Mouse (Mus musculus) lung, adult 18-20 months (tissue): Measurements from ENCODE around the gene Syt2.

ENCODE experiments used
- DNase-seq, 2 experiments: peaks; one replicate each; pipeline ENCODE4 v3.0.0; 2022; ENCODE audit warnings: mixed read lengths in 2 of 2

Syt2 gene

DNA sequence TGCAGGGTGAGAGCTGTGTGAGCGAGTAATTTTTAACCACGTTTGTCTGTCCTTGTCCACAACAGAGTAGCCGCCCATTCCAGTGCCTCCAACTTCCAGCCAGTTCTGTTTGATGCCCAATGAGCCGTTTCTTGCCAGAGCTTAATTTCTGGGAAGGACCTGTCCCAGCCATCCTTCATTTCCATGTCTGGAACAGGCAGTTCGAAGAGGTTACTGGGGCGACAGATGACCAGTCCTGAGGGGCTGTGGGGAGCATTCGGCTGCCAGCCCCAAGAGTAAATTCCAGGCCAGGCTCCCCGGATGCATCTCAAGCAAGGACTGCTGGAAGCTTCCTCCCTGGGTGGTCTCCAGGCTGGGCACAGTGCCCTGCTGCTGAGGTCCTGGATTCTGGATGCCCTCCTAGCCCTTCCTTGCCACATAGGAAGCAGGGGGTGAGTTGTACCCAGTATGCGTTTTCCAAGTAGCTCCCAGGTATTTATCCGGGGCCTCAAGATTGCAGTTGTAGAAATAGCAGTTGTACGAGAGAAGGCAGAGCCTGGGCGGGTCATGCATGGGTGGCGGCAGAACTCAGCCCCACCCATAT, 4.9 kb downstream of the Syt2 start:
- peak; percentile 29 to 57 for DNase-seq

DNA sequence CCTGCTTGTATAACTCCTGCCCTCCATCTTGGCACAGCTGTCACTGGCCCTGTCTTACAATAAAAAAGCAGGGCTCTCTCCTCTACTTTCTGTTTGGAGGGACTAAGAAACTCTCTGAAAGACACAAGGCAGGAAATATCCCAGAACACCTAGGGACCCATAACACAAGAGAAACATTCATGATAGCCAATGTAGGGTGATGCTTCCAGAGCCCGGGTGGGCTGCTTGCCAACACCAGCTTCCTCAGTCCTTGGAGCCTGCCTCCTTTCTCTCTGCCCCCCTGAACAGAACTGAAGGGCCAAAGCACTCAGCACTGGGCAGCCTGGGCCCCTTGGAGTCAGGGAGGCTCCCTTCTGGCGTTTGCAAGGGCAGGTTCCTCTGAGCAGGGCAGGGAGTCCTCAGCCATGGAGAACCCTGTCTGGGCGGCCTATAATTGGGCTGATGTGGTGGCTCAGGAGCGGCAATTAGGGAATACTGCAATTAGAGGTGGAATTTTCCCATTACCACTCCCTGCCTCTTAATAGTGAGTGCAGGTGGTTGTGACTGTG, 5.4 kb downstream of the Syt2 start:
- no peak for DNase-seq

DNA sequence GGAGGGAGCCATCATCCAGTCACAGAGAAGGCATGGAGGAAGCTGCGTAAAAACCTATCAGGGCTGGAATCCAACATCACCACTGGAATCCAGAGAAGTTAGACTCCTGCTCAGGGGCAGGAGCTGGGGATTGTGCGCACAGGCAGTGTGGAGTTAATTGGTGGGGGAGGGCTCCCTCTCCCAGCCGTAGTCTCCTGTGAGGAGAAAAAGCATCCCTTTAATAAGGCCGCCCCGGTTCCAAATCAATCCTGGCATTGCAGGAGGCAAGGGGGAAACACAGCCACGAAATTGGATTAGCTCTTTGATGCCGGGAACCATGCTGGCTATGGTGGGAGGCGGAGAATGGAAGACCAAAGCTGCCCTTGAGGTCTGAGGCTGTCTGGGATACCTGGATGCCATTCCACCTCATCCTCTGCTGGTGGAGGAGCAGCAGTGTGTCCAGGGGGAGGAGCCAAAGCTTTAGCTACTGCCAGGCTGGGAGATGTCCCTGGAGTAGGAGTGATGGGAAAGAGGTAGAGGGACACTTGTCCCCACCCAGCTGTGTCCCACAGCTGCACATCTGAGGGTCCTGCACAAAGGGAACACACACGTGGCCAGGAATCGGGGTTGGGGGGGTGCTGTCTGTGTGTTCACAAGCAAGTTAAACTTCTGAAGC, 7.3 kb downstream of the Syt2 start:
- no peak for DNase-seq

DNA sequence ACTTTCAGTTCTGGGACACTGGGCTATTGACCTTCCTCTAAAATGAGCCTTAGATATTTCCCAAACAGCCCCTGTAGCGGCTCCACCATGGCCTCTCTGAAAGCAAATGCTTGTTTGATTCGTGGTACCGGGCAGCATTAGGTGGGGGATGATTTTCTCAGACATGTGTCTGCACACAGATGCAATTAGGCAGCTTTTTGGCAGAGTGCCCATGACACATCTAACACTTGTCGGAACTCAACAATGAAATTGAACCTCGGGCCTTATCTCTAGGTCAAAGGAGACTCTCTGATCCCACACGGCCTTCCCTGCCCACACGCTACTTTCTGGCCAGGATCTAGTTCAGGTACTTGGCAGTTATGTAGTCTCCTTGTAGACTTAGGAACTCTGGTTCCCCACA, 12.4 kb downstream of the Syt2 start:
- no peak for DNase-seq

DNA sequence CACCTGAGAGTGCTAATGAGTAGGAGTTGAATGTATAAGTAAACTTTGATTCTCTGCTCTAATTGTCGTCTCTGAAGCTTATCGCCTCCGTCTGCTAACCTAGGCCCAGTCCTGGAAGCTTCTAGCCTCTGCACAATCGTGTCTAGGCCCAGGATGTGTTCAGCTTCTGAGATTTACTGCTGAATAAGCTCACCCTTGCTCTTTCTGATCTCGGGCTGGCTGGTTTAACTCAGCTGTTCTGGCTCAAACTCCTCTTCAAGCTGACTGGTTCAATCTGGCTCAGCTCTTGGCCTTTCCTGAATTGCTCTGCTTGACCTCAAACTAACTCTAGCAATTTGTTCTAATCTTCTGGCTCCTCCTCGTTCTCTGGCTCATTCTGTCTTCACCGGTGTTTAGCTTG, 13.7 kb downstream of the Syt2 start:
- DNase-seq, result no peak

DNA sequence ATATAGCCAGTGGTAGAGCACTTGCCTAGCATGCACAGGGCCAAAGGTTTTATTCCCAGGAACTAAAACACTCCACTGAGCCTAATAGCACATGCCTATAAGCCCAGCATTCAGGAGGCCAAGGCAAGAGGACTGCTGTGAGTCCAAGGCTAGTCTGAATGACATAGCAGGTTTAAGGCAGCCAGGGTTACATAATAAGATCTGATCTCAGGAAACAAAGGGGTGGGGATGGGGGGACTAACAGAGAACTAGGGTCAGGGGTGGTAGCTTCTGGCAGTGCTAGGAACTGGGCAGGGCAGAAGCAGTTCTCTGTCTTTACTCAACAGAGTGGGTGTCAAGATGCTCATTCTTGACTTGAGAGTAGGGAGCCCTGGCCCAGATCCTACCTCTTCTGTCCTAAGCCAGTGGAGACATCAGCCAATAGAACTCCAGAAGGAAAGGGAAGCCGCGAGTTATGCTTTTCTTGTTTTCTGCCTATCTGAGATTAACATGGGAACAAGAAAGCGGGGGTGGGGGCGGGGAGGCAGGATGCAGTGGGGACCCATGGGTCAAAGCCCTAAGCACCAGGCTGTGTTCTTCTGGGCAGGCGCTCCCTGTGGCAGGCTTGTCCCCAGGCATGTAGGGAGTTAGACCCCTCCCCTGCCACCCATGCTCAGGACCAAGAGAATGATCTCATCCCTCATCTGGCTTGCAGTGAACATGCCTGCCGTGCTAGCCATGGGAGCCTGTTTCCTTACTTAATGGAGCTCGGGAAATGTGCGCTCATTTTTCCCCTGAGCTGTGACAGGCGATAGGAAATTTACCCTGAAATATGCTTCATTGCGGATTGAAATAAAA, 25.0 kb downstream of the Syt2 start:
- no peak for DNase-seq

DNA sequence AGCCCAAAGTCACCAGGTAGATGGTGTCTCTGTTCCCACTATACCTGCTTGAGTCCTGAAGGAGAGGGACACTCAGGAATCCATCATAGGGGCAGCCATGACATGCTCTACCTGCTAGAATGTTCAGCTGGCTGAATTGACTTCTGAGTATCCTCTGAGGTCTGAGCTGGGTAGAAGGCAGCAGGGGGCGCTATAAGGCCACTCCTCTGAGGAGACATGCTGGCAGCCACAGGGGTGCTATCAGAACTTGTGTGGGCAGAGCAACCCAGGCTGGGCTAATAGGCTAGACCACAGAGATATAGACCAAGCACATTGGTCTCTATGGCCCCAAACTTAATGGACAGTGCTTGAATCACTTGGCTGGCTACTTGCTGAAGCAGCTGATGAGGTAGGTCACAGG, 27.8 kb downstream of the Syt2 start:
- DNase-seq, result peak in 1 of 2 experiments; percentile 25

DNA sequence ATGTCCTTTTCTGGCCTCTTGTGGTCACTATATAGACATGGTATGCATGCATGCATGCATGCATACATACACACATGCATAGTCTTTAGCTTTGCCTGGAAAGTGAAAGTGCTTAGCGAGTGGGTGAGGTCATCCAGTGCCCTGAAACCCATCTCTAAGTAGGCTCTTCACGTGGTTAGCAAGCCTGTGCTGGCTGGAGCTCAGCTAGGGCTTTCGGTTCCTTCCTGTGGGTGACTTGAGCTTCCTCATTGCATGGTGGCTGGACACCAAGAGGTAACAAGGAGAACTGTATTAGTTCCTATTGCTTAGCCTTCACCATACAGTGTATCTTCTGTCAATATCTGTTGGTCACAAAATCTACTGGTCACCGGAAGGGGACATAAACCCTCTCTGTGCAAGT, 33.0 kb downstream of the Syt2 start:
- DNase-seq, result peak; percentile 40 to 51

DNA sequence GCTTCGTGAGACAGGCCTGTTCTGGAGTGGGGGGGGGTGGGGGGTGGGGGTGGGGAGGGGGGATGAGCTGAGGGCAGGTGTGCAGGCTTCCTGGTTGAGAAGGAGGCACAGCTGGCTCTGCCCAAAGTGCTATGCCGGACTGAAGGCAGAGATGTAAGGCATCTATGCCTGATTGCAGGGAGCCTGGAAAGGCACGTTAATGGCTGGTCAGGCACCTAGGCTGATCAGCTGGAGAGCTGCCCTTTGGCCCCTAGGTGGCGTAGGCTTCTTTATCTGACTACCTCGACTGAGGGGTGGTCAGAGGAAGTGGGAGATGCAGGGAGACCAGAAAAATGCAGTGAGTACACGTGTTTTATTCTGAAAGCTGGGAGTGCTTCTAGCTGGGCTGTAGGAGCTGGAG, 34.1 kb downstream of the Syt2 start:
- DNase-seq, result no peak

DNA sequence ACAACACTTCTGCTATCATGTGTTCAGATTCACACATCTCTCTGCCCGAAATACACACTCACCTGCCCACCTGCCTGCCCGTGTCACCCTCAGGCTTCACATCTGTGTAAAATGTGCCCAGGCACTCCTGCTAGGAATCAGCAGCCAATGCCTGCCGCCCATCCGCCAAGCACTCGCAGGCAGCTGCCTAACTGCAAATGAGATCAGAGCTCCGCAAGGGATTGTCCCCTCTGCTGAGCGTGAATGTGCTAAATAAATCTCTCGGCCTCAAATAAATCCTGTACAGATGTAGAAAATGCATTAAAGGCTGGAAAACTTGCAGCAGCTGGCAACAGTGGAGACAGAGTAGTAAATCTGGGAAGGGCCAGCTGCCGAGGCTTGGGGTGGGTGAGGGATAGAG, 36.0 kb downstream of the Syt2 start:
- DNase-seq, result no peak

DNA sequence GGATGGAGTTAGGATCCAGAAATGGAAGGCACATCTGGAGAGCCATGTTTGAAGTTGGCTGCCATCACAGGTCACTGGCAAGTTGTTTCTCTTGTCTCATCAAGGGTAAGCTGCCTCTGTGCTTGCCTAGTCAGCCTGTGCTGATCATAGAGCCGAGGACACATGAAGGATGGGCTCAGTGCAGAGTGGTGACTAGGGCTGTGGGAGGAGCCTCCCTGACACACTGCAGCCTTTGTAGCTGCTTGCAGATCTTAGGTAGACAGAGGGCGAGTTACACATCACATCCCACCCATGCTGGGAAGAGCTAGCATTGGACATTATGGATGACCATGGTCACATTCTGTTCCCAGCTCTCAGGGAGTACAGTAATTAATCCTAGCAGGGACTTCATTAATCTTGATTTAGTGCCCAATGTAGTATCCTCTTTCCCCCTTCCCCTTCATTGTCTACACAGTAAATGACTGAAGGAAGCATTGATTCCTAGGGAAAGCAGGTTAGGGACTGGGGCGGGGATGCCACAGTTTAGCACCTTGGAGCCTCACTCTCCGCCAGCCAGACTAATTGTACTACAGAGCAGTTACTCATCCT, 40.5 kb downstream of the Syt2 start:
- no peak for DNase-seq

DNA sequence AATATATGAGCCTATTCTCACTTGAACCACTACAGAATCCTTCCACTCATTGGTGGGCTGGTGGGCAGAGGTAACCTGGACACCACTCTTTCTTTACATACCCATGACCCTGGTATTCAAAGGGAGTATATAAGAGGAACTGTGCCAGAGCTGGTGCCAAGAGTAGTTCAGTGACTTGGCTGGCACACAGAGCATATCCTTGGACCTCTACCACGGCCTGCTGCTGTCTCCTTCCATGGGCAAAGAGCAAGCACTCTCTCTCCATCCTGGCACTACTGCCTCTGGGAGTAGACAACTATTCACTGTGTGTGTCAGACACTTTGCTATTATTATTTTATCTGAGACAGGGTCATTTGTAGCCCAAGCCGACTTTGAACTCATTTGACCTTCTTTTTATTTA, 49.8 kb downstream of the Syt2 start:
- no peak for DNase-seq

DNA sequence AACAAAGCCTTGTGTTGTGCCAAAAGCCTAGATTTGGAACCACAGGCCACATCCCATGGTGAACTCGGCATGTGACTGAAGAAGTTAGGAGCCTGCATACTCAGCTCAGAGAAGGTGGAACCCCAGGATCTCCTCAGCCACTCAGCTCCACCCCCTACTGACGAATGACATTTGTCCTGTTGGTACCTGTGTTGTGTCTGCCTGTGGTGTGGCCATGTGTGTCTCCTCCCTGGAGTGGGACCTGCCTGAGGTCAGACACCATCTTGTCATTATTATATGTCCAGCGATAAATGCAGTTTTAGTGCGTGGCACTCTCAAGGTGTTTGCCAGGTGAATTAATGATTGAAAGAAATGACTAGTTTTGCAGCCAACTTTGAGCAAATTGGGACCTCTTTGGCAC, 50.6 kb downstream of the Syt2 start:
- DNase-seq, result no peak

DNA sequence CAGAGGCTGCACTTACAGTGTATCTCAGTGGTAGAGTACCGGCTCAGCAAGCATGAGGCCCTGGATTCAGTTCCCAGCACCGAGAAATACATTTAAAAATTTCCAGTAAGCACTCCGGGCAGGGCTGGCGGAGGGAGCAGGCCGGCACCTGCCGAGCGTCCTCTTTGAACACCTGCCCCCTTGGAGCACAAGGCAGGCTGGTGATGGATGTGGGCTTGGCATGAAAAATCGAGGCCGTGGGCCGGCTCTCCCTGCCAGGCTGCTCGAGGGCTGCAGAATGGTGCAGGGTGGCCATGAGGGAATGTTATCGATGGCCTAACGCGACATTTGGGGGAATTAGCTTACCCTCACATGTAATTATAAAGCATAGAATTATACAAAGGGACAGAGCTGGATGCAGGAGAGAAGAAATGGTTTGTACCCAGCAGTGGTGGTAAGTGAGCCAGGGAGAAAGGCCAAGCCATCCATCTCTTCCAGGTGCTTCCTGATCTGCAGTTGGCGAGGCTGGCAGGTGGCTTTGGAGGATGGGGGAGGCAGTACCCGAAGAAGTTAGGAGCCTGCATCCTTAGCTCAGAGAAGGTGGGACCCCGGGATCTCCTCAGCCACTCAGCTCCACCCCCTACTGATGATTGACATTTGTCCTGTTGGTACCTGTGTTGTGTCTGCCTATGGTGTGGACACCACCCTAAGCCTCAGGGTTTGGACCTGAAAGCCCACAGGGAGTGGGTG, 51.2 kb downstream of the Syt2 start:
- DNase-seq, result no peak

DNA sequence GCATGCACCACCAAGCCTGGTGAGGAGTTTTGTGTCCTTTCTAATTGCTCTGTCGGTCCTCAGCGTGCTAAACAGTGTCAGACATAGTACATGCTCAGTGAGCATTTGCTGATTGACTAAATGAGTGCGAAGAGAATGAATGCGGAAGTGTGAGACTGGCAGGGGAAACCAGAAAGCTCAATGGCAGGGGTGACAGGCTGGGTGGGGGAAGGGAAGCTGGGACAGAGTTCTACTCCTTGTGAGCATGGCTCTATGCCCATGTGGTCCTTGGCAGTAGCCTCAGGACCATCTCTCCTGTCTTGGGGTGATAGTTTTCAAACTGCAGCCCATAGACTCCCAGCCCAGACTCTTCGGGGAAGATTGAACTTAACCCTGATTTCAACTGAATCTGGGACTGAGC, 52.0 kb downstream of the Syt2 start:
- DNase-seq, result no peak

DNA sequence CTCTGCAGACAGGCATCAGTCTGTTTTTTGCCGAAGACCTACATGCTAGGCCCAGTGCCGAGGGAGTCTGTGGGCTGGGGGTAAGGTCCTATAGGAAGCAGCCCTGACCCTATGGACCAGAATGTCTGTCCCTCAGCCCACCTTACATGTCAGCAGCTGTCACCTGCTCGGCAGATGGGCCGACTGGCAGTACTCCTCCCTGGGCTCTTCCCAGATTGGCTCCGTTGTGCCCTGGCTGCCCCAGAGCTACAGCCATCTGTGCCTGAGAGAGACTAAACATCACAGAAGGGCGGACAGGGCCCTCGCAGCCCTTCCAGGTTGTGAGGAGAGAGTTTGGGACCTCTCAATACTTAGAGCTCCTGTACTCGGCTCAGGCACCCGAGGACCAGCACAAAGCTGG, 52.9 kb downstream of the Syt2 start:
- no peak for DNase-seq

DNA sequence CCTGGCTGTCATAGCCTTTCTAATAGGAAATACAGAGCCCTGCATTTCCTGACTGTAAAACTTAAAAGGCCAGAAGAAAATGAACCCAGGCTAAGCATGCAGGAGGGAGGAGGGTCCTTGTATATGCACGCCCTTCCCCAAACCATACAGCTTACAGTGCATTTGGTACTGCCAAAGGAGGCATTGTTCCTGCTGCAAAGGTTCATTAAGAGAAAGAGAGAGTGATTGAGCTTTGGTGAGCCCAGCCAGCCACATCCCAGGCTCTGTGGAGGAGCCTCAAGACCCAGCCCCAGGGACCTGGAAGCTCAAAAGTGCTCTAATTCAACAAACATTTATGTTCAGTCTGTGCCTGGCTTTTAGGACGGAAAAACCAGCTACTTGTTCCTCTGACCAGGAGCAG, 53.7 kb downstream of the Syt2 start:
- DNase-seq, result no peak

DNA sequence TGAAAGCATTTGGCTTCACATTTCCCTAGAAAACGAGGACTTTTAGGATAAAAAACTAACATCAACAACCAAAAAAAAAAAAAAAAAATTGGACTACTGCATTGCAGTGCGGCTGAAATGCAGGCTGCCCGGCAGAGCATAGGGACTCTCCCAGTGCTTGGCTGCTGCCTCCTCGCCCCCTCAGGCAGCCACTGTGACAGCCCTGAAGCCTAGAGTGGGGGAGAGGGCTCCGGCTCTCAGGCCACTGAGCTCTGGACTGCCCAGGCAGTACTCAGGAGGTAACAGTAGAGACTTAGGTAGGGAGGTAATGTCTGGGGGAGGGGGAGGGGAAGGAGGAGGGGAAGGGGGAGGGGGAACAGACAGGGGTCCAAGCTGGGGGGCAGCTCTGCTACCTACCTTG, 54.2 kb downstream of the Syt2 start:
- DNase-seq, result no peak

DNA sequence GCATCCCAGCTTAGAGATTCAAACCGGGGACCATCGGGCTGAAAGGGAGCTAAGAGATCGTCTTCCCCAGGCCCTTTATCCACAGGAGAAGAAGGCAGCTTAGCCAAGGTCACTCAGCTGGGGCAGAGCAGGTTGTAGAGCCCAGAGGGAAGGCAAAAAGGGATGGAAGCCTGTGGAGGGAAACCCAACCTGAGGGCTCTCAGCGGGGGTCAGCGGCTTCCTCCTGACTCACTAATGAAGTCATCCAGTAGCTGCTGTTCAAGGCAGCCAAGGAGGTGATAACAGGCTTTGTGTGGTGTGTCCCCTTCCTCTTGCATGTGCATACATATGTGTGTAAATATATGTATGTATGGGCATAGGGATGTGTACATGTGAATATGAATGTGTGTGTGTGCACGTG, 54.7 kb downstream of the Syt2 start:
- DNase-seq, result no peak

DNA sequence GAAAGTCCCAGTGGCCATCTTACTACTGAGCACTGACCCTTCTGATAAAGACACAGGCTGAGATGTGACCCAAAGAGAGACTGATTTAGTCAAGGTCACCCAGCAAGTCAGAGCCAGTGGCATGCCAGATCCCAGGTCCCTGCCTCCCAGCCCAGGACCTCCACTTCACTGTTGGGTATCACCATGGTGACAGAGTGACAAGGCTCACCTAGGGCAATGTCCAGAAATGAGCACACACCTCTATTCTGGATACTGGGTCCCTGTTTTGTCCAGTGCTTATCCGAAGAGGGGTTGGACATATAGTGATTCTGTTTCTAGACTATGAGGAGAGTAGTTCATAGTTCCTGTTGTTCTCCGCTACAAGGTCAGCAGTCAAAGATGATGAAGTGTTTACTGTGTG, 56.8 kb downstream of the Syt2 start:
- DNase-seq, result no peak

DNA sequence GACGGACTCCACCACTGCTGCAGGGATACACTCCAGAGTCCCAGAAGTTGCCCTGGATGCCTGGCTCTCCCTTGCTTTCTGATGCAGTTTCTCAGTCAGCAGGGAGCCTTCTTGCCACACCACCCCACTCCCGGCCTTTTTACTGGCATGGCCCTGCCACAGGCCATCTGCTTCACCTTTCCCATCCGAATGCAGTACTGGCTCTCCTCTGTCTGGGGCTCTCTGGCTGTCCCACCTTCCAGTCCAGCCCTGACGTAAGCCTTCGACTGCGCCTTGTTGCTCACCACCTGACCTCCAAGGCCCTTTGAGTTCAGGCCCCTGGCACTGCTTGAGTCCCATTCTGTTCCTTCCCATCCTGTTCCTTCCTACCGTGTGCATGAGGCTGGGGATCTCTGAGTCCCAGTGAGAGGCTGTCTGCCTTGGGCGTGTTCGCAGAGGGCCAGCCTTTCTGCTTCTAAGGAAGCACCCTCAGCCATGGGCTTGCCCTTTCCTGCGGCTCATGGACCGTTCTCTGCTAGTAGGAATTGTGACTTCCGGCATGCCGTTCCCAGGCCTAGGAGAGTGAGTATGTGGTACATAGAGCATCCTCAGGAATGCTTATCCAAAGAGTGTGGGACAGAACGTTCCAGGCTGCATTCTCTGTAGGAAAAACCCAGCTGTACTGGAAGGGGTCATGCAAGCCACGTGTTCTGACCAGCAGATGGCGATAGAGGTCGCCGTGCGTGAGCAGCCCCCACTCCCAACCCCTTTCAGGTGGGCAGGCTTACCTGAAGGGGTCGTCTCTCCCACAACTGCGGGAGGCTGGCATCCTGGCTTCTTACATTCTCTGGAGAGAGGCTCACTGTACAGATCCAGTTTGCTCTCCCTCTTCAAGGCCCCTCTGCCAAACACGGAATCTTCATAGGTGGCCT, 58.2 kb downstream of the Syt2 start:
- DNase-seq, result peak in 1 of 2 experiments; percentile 31

DNA sequence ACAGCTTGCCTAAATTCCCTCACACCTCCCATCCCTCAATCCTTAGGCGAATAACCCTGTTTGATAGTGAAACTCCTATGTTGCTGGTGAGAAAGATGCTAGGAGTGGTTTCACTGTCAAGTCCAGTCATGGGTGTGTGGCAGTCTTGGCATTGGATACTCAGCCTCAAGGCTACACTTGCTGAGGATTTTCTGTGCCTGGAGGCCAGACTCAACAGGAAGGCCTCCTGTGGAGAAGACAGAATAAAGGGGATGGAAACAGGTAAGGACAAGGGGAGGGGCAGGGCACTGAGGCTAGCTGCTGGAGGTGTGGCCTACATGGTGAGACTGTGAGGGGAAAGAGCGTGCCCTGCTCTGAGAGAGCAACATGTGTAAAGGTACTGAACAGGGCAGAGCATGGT, 60.1 kb downstream of the Syt2 start:
- no peak for DNase-seq
